Mouse (Mus musculus) megakaryocyte-erythroid progenitor cell, adult 5-6 weeks (primary cell): ENCODE measurements around the gene Per1. TPM values are rescaled to one million over a fixed set of nuclear protein-coding genes. Genes with fewer than 3 reads are reported as not detected.

Experiments used
- ATAC-seq: replicated peaks from 2 replicates; pipeline ENCODE4 v1.8.0; 2016; ENCODE audit warnings: mild to moderate bottlenecking, inconsistent platforms; ENCODE audit not compliant: severe bottlenecking, poor library complexity, low FRiP score, low TSS enrichment
- total RNA-seq, 2 experiments: library from RNA; stranded (forward) in 1 of 2; stranded (reverse) in 1 of 2; fragments of 200-1000, 215-1000 nt in 1 of 2; fragments of >200 nt in 1 of 2; fragmentation: Nextera tagmentation in 1 of 2; gene quantifications; 2 replicates each; pipeline ENCODE4 v1.2.3; 2014 to 2017

Per1 gene
- total RNA-seq, 2 experiments from 2014 or later = 4.7 to 17.6 TPM

DNA sequence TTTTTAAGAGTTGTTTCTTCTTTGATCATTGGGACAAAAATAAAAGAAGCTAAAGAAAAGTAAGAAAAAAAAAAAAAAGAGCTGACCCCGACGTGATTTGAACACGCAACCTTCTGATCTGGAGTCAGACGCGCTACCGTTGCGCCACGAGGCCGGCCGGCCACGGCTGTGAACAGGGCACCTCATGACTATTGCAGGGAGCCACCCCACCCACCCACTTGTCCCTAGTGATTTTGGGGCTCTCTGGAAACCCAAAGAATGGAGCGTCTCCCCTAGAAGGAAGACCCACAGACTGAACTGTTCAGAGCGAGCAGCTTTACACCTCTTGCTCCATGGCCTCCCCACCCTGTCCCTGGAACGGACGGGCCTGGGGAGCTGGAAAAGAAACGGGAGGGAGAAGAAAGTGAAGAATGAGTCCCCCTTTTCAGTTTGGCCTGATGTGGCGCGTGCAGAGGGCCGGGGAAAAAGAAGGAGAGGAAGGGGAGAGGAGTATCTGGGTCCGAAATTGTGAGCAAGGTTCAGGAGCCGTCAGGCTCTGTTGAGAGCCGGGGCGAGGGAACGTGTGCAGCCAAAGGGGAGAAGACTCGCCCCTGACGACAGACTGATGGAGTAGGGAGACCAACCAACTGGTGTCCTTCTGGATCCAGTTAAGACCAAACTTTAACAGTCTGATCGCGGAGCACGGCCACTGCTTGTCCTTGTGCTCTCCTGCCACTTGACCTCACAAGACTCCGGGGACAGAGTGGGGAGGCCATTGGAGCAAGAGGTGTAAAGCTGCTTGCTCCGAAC is 31.4 kb upstream of the Per1 start:
- ATAC-seq = no peak

DNA sequence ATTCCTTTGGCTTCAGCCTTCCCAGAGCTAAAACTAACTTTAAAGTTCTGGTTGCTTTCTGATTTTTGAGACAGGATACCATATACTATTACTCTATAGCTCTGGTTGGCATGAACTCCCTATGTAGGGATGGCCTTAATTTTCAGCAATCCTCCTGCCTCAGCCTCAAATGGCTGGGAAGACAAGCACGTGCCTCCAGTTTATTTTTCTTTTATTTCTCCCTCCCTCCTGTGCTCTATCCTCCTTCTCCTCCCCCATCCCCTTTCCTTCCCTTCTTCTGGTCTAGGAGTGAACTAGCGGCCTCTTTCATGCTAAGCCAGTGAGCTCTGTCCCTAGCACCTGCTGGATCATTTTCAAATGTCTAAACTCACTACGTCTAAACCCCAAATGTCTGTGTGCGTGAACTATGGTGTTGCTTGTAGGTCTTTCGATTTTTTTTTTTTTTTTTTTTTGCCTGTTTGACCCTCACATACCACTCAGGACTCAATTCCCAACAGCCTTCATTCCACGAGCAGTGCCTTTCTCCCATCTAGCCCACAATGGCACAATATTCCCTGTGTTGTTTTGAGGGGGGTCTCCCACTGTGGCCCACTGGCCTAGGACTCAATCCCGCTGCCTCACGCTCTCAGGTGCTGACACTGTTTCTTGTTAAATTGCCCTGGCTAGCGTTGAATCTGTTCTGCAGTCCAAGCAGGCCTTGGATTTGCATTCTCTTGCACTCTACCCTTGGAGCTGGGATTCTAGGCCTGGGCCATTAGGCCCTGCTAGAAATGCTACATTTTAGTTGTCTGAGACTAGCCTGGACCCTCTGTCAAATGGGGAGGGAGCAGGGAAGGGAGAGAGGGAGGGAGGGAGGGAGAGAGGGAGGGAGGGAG is 30.5 kb upstream of the Per1 start:
- ATAC-seq = no peak

DNA sequence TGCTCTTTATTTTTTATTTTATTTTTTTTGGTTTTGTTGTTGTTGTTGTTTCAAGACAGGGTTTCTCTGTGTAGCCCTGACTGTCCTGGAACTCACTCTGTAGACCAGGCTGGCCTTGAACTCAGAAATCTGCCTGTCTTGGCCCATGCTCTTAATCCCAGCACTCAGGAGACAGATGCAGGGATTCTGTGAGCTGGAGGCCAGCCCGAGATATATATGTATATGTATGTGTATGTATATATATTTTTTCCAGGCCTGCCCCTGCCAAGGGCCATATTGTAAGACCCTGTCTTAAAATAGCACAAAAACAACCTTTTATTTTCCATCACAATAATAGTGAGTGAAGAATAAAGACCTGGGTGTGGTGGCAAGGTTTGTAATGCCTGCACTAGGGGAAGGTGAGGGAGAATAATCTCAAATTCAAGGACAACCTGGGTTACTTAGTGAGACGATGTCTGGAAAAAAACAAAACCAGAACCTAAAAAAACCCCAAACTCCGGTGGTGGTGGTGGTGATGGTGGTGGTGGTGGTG is 29.6 kb upstream of the Per1 start:
- no peak for ATAC-seq

DNA sequence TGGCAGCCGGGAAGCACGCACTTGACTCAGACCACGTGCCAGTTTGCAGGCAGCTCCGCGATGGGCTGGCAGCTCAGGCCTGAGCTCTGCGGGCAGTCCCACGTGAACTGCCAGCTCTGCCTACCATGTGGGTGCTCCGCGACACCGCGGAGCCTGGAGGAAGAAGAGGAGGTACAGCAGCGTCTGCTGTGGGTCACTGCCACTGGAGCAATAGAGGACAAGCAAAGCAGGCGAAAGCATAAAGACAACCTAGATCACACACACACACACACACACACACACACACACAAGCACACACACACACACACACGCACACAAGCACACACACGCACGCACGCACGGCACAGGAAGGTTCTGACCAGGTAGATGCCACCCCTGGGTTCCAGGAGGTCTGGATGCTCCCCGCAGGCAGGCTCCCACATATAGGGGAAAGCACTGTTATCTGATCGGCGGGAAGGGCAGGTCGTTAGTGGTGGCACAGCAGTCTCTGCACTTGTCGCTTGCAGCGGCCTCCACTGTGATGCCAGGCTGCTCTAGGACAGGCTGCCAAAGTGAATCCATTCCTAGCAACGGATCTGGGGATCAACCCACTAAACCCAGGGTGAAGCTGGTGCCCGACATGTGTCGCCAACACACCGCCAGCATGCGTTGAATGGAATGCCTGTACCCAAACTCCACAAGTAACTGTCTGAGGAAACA is 28.7 kb upstream of the Per1 start:
- ATAC-seq = peak; percentile 44

DNA sequence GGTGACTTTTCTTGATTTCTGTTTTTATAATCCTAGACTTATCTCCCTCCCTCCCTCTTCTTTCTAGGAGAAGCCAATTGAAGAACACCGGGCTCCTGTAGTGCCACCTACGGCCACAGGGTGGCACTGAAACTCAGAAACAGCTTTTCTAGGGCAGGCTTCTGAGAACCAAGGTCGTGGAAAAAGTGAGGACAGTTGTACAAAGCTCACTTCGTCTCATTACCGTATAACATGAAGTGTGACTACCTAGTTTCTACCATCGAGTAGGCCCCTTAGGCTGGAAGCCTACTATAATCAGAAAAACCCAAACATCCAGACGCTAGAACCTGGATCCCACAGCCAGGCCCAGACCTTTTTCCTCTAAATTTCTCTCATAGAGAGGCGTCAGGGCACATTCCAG is 28.1 kb upstream of the Per1 start:
- no peak for ATAC-seq

DNA sequence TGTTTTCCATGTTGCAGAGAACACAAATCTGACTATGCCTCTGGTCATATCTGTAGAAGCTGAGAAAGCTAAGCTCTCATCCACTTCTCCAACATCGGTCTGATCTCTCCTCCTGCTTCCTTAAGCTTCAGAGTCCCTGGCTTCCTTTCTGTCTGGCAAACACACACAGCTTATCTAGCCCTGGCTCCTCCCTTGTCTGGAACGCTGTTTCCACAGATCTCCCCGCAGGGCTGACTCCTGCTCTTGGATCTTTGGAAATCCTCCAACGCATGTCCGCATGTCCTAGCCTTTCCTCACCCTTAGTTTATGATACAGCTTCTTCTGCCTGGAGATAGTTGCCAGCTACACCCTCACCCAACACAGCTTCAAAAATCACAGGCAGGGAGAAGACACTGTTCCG is 27.4 kb upstream of the Per1 start:
- ATAC-seq = no peak

DNA sequence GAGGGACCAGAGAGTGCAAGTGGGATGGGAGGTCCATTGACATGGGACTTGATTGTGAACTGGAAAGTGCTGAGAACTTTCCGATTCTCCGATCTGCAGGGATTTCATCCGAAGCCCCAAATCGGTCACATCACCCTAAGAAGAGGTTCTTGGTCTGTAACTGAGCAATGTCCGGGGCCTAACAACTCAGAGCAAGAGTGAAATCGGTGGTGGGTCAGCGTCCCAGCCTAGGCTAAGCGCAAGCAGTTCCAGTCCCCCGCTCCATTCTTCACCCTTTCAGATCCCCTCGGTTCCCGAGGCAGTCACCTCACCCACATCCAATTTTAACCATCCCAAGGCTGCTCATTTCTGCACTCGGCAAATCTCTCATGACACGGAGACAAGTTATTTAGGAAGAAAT is 24.9 kb upstream of the Per1 start:
- ATAC-seq = no peak

DNA sequence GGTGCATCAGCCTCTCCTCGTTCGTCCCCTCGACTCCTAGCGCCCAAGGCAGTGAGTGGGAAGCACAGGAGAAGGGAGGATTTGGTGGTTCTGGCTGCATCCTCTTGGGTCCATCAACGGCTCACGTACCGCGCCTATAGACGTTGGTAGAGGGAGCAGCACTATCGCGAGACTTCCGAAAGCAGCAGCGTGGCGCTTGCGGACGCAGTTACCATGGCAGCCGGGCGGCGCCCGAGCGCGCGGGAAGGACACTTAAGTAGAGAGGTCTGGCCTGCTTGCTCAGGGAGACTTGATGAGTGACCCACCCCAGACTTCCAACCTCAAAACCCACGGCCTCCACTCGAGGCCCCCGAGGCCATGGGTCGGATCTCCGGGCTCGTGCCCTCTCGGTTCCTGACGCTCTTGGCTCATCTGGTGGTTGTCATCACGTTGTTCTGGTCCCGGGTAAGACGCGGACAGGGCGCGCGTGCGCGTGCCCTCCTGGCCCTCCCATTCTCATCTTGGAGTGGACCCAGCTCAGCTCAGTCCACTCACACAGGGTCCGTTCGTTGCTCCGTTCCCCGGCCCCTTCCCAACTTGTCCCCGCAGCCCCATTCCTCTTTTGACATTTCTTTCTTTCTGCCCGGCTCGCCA is 24.3 kb upstream of the Per1 start, which contains the start of gene Tmem107:
Gene Tmem107 (plus strand): TSS at position 217 of the 633 bp plus-strand sequence.
- peak; percentile 65 for ATAC-seq

DNA sequence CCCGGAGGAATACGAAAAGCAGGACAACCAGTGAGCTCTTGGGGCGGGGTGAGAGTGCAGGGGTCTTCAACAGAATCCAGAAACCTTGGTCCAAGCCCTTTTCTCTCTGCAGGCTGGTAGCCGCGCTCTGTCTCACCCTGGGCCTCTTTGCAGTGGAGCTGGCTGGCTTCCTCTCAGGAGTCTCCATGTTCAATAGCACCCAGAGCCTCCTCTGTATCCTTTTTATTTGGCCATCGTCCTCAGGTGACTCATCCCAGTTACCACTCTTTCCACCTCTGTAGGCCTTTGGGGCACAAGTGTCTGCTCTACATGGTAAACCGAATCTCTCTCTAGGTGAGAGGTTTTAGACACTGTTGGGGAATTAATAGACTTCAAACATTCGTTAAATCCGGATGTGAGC is 23.8 kb upstream of the Per1 start:
- ATAC-seq = no peak

DNA sequence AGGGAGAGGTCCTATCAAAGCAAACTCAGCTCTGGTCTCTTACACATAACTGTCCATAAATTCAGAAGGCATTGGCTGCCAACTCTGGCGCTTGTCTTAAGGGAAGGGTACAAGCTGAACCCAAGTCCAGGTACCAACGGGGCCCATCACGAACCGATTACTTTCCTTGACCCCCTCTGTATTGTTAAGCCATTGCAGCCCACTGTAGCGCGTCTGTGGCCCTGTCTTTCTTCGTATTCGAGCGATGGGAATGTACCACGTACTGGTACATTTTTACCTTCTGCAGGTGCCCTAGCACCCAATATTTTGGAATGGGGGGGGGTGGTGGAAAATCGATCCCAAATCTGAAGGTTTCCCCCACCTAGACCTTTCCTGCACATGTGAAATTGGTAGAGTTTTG is 22.8 kb upstream of the Per1 start:
- no peak for ATAC-seq

DNA sequence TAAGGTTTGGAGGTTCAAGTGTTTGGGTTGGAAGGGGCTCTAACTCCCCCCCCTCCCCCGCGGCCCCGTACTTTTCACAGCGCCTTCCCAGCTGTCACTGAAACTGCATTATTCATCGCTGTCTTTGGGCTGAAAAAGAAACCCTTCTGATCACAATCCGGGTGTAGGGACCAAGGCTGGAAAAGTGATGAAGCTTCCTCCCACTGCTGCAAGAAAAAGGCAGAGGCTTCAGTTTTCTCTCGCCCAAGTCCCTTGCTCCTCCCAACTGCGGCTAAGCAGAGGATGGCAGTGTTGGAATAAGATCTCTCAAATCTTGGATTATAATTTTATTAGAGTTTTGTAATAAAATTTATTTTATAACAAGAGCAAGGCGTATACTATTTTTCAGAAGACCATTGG is 22.4 kb upstream of the Per1 start:
- ATAC-seq = no peak

DNA sequence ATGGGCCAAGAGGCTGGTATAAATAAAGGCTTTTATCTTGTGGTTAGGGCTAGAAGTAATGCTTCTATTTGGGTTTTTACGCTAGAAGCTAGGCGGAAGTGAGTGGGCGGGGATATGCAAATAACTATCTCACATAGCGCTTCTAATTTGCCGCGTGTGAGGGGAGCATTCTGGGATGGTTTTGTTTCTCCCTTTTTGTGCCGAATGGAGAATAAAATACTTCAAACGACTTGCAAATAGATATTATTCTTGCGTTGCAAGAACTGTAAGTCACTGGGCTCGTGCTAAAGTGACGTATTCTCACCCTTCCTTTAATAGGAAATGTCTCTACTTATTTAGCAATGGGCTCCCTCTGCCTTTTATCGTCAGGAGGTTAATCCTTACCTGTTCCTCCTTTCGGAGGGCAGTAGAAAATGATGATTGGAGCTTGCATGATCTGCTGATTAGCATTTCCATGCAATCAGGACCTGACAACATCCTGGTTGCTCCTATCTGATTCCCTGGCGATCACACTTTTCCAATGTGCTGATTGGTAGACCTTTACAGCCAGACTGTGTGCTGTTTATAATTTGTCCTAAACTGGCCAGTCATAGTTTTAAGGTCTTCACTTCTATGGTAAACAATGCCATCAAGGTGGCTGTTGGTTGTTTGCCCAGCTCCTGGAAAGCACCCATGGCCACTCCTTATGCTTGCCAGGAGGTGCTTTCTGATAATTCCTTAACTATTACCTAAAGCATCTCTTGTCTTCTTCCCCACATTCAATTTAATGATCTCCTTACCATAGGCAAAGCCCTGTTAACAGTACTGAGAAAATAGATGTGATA is 21.7 kb upstream of the Per1 start:
- peak; percentile 82 for ATAC-seq

DNA sequence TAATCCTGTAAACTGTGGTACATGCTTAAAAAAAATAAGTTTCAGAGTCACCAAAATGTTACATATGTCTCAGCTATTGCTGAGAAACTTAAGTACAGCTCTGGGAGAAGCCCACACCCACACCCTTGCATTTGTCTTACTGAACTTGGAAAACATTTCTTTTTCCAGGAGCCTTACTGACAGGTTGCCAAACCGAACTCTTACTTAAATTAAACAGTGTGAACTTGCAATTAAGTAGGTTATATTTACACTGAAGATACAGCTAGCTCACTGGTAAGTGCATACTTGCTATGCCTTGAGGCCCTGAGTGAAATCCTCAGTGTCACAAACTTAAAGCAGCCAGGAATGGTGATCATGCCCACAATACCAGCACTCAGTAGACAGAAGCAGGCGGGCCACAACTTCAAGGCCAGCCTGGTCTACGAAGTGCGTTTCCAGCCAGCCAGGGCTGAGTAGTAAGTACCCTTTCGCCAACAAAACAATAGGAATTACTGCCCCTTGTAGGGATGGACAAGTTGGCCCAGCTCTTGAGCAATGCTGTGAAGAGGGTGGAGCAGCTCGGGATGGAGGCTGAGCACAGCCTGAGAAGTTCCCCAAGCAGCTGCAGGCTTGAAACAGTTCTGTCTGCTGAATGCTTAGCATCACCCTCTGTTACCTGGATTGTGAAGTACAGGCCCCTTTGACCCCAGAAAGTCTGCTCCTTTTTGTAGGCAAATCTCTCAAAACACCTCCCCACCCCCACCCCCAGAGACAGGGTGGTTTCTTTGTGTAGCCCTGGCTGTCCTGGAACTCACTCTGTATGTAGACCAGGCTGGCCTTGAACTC is 20.9 kb upstream of the Per1 start:
- ATAC-seq = 0 out of 2 replicates have a peak, but pooled peaks have one; percentile 5

DNA sequence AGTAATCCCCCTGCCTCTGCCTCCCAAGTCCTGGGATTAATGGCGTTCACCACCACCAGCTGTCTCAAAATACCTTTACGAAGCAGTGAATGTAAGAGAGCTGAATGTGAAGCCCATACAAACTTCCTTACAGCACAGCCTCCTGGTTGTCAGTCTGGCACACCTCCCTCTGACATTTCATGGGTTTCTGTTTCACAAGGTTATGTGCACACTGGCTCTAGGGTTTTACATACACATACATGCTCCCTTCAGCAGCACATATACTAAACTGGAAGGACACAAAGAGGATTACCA is 20.3 kb upstream of the Per1 start:
- ATAC-seq = no peak

DNA sequence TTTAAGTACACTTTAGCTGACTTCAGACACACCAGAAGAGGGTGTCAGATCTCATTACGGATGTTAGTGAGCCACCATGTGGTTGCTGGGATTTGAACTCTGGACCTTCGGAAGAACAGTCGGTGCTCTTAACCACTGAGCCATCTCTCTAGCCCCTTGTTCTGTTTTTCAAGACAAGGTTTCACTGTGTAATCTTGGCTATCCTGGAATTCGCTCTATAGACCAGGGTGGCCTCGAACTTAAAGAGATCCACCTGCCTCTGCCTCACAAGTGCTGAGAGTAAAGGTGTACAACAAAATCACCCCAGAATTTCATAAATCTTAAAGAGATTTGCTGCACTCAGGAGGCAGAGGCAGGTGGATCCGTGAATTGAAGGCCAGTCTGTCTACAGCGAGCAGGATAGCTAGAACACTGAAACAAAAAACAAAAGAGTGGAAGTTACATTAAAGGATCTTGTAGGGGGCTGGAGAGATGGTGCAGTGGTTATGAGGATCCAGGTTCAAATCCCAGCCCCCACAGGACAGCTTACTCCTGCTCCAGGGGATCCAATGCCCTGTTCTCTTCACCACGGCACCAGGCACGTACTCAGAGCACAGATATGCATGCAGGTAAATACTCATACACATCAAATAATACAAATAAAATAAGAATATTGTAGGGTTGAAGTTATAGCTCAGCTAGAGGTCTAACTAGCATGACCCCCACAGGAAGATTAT is 19.1 kb upstream of the Per1 start:
- ATAC-seq = no peak

DNA sequence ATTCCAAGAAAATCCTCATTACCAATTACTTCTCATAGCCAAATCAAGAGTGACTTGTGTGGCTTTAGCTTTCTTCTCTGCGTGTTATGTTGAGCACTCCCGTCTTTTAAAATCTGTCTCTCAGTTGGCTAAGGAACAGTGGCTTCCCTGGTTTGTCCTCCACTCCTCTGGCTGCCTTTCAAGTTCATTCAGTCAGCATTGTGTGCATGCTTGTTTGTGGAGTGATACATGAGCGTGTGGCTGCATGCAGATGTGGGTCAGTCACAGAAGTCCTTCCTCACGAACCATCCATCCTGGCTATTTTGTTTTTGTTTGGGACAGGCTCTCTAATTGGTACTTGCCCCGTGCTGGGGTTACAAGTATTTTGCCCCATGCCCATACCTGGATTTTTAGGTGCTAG is 18.4 kb upstream of the Per1 start:
- ATAC-seq = no peak

DNA sequence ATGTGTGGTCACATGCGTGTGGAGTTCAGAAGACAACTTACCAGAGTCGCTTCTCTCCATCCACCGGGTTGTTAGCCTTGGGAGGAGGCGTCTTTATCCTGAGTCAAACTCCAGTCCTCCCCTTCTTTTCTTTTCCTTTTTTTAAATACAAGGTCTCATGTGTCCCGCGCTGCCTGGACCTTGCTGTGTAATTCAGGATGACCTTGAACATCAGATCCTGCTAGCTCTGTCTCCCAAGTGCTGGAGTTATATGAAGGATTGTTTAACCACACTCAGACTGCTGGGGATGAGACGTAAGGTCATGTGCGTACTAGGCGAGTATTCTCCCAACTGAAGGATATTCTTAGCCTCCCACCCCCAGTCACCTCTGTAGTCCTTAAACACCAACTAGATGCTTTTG is 17.7 kb upstream of the Per1 start:
- ATAC-seq = no peak
